15 mouse cellular contexts compared by ENCODE assay signal in the genomic region with DNA sequence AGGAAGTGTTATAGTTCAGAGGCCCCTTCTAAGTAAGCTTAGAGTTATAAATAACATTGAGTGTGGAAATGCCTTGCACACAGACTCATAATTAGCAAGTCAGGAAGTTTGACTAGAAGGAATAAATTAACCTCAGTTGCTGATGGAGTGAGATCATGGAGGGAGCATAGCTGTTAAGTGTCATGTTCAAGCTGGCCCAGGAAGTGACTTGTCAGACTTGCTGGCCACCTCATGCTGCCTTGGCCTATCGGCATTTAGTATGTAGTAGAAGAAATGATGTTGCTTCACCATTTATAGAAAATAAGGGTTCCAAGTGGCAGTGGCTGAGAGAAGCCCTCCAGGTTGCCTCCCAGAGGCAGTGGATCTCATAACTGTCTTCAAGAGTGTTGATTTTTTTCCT. TPM values are rescaled to one million over a fixed set of nuclear protein-coding genes. Genes with fewer than 3 reads are reported as not detected.
DNase-seq lines count a peak whose midpoint lies in the region; ATAC-seq and TF ChIP-seq lines count a peak whose summit lies in the region.
"Had no signal": no experiment of that assay in that cellular context is flagged by ENCODE, and none has a peak within 500 bp of the region (broad histone marks: within the 10 kb centered on the region; RNA-seq: fewer than 3 reads in every experiment).

No protein-coding gene starts in this region.

- H3K4me1 ChIP-seq in embryonic facial prominence, embryonic 14.5 days (ENCODE audit: control insufficient read depth, insufficient read depth, low read length), result peaks cover 49% of the 10 kb centered on the region
- peaks cover 47% of the 10 kb centered on the region for H3K4me1 ChIP-seq in embryonic facial prominence, embryonic 10.5 days
- no peaks in the 10 kb centered on the region; the same call in 1 of the 2 replicates for H3K4me1 ChIP-seq in hindbrain, postnatal 0 days (ENCODE audit: insufficient read depth, low read length)
- H3K4me1 ChIP-seq in hindbrain, embryonic 13.5 days (replicated peaks), result peaks cover 26% of the 10 kb centered on the region
- peaks cover 50% of the 10 kb centered on the region for H3K4me1 ChIP-seq in lung, embryonic 15.5 days

- no peaks in the 10 kb centered on the region for H3K36me3 ChIP-seq in embryonic facial prominence, embryonic 14.5 days (ENCODE audit: control insufficient read depth, insufficient read depth, low read length)
- no peaks in the 10 kb centered on the region for H3K36me3 ChIP-seq in embryonic facial prominence, embryonic 10.5 days (replicated peaks)
- no peaks in the 10 kb centered on the region for H3K36me3 ChIP-seq in hindbrain, postnatal 0 days (ENCODE audit: insufficient read depth, low read length)
- H3K36me3 ChIP-seq in hindbrain, embryonic 13.5 days, result no peaks in the 10 kb centered on the region
- no peaks in the 10 kb centered on the region for H3K36me3 ChIP-seq in lung, embryonic 15.5 days

- no peak for ATAC-seq in embryonic facial prominence, embryonic 14.5 days (ENCODE audit: low read depth)
- ATAC-seq in hindbrain, postnatal 0 days, result no peak
- ATAC-seq in hindbrain, embryonic 13.5 days (ENCODE audit: low FRiP score), result no peak
- ATAC-seq in lung, embryonic 15.5 days (ENCODE audit: borderline replicate concordance, extremely low read depth, low FRiP score, low TSS enrichment), result no peak
- ATAC-seq: intestine, embryonic 16.5 days; liver, embryonic 12.5 days had no signal

- no peak overlapping the region for H3K9ac ChIP-seq in embryonic facial prominence, embryonic 14.5 days (ENCODE audit: low read depth, low read length)
- no peak overlapping the region for H3K9ac ChIP-seq in hindbrain, postnatal 0 days (replicated peaks; ENCODE audit: low read length)
- H3K9ac ChIP-seq in hindbrain, embryonic 13.5 days, result no peak overlapping the region
- H3K9ac ChIP-seq in lung, embryonic 15.5 days, result no peak overlapping the region
- H3K9ac ChIP-seq: hindbrain, embryonic 14.5 days; liver, embryonic 12.5 days had no signal

- no peak for TF ChIP-seq CTCF in hindbrain, postnatal 0 days (IDR thresholded peaks at IDR 0.05; ENCODE audit: low read depth)

- no peak overlapping the region for H3K4me3 ChIP-seq in embryonic facial prominence, embryonic 14.5 days (ENCODE audit: low read depth, low read length)
- H3K4me3 ChIP-seq in embryonic facial prominence, embryonic 10.5 days, result no peak overlapping the region
- H3K4me3 ChIP-seq in hindbrain, postnatal 0 days (ENCODE audit: low read length), result no peak overlapping the region
- no peak overlapping the region for H3K4me3 ChIP-seq in hindbrain, embryonic 13.5 days
- no peak overlapping the region for H3K4me3 ChIP-seq in lung, embryonic 15.5 days
- H3K4me3 ChIP-seq: liver, embryonic 12.5 days had no signal

- no peaks in the 10 kb centered on the region for H3K9me3 ChIP-seq in embryonic facial prominence, embryonic 14.5 days (ENCODE audit: control insufficient read depth, low read length)
- H3K9me3 ChIP-seq in embryonic facial prominence, embryonic 10.5 days, result no peaks in the 10 kb centered on the region
- H3K9me3 ChIP-seq in hindbrain, postnatal 0 days (ENCODE audit: low read length), result no peaks in the 10 kb centered on the region
- H3K9me3 ChIP-seq in hindbrain, embryonic 13.5 days, result no peaks in the 10 kb centered on the region
- H3K9me3 ChIP-seq in lung, embryonic 15.5 days, result no peaks in the 10 kb centered on the region
- H3K9me3 ChIP-seq: liver, embryonic 12.5 days had no signal

- 57% methylated on average over 1 of the region's 1 CpGs for WGBS in embryonic facial prominence, embryonic 14.5 days
- 75% methylated on average over 1 of the region's 1 CpGs for WGBS in embryonic facial prominence, embryonic 10.5 days
- 84% methylated on average over 1 of the region's 1 CpGs for WGBS in hindbrain, postnatal 0 days
- 91% methylated on average over 1 of the region's 1 CpGs for WGBS in hindbrain, embryonic 13.5 days
- 45% methylated on average over 1 of the region's 1 CpGs for WGBS in lung, embryonic 15.5 days

- H3K27me3 ChIP-seq in embryonic facial prominence, embryonic 14.5 days (replicated peaks; ENCODE audit: control insufficient read depth, insufficient read depth, low read length), result no peaks in the 10 kb centered on the region
- no peaks in the 10 kb centered on the region for H3K27me3 ChIP-seq in embryonic facial prominence, embryonic 10.5 days (replicated peaks; ENCODE audit: low read depth, poor library complexity, severe bottlenecking)
- no peaks in the 10 kb centered on the region for H3K27me3 ChIP-seq in hindbrain, postnatal 0 days (ENCODE audit: insufficient read depth, low read length)
- no peaks in the 10 kb centered on the region for H3K27me3 ChIP-seq in hindbrain, embryonic 13.5 days
- H3K27me3 ChIP-seq in lung, embryonic 15.5 days, result no peaks in the 10 kb centered on the region
- H3K27me3 ChIP-seq: liver, embryonic 12.5 days had no signal

- no peak for DNase-seq in embryonic facial prominence, embryonic 14.5 days (ENCODE audit: low spot score)
- no peak for DNase-seq in embryonic facial prominence, embryonic 10.5 days (ENCODE audit: low spot score)
- no peak for DNase-seq in hindbrain, postnatal 0 days (ENCODE audit: low spot score)
- no peak for DNase-seq in lung, postnatal 14 days
- peak; percentile 22 to 70 for DNase-seq in lung, postnatal 4 days
- no peak for DNase-seq in left cerebral cortex, adult 8-10 months (ENCODE audit: low spot score in 2 of 2)
- DNase-seq: cerebellum, postnatal 10 days; kidney, postnatal 25 days; thymus, adult 18-20 months had no signal

- H3K27ac ChIP-seq in embryonic facial prominence, embryonic 14.5 days (replicated peaks; ENCODE audit: low read depth, low read length), result 0 out of 2 replicates have a peak overlapping the region, but pooled peaks have one; percentile 15
- no peak overlapping the region for H3K27ac ChIP-seq in embryonic facial prominence, embryonic 10.5 days (replicated peaks)
- H3K27ac ChIP-seq in hindbrain, postnatal 0 days, result peak overlapping the region; percentile 7; the same call in 1 of the 2 replicates
- H3K27ac ChIP-seq in hindbrain, embryonic 13.5 days, result no peak overlapping the region
- H3K27ac ChIP-seq in lung, embryonic 15.5 days, result 0 out of 2 replicates have a peak overlapping the region, but pooled peaks have one; percentile 18
- H3K27ac ChIP-seq: hindbrain, embryonic 14.5 days; liver, embryonic 12.5 days had no signal

- no peak overlapping the region for H3K4me2 ChIP-seq in embryonic facial prominence, embryonic 14.5 days (ENCODE audit: low read depth, low read length)
- no peak overlapping the region for H3K4me2 ChIP-seq in hindbrain, postnatal 0 days (ENCODE audit: low read depth, low read length)
- H3K4me2 ChIP-seq in hindbrain, embryonic 13.5 days, result no peak overlapping the region
- H3K4me2 ChIP-seq in lung, embryonic 15.5 days, result no peak overlapping the region
- H3K4me2 ChIP-seq: heart, embryonic 11.5 days; hindbrain, embryonic 14.5 days; liver, embryonic 12.5 days had no signal

RNA-seq across cellular contexts. Expression of gene Sik3, which starts 20.4 kb away (rescaled TPM):
- 11.5 and 13.4 TPM in 2 replicates for polyA plus RNA-seq in embryonic facial prominence, embryonic 14.5 days (2014; fragmentation: Nextera tagmentation; extraction: Ambion mirVana)
- 8.4 and 9.9 TPM in 2 replicates for polyA plus RNA-seq in embryonic facial prominence, embryonic 10.5 days (2016; fragmentation: Nextera tagmentation; extraction: Ambion mirVana)
- total RNA-seq in hindbrain, postnatal 0 days (2014; rRNA removed), result 32.3 and 37.1 TPM in 2 replicates
- polyA plus RNA-seq in hindbrain, postnatal 0 days (2015; fragmentation: Nextera tagmentation; extraction: Ambion mirVana), result 12.5 and 12.6 TPM in 2 replicates
- 5.5 and 5.6 TPM in 2 replicates for polyA plus RNA-seq in hindbrain, embryonic 13.5 days (2015; fragmentation: Nextera tagmentation; extraction: Ambion mirVana)
- 12.8 TPM in 2 replicates for polyA plus RNA-seq in lung, embryonic 15.5 days (2015; fragmentation: Nextera tagmentation; extraction: Ambion mirVana)
- 100 to 1,000 TPM; 128 to 145 (median 136) TPM for total RNA-seq in left cerebral cortex, adult 8-10 months (2022)

RNA-seq across cellular contexts. Expression of gene Pafah1b2, which starts 20.6 kb away (rescaled TPM):
- 167 and 188 TPM in 2 replicates for polyA plus RNA-seq in embryonic facial prominence, embryonic 14.5 days (2014; fragmentation: Nextera tagmentation; extraction: Ambion mirVana)
- 261 and 262 TPM in 2 replicates for polyA plus RNA-seq in embryonic facial prominence, embryonic 10.5 days (2016; fragmentation: Nextera tagmentation; extraction: Ambion mirVana)
- 137 and 186 TPM in 2 replicates for total RNA-seq in hindbrain, postnatal 0 days (2014; rRNA removed)
- polyA plus RNA-seq in hindbrain, postnatal 0 days (2015; fragmentation: Nextera tagmentation; extraction: Ambion mirVana), result 222 and 243 TPM in 2 replicates
- polyA plus RNA-seq in hindbrain, embryonic 13.5 days (2015; fragmentation: Nextera tagmentation; extraction: Ambion mirVana), result 301 and 314 TPM in 2 replicates
- 174 and 175 TPM in 2 replicates for polyA plus RNA-seq in lung, embryonic 15.5 days (2015; fragmentation: Nextera tagmentation; extraction: Ambion mirVana)
- 100 to 1,000 TPM; 206 to 233 (median 217) TPM for total RNA-seq in left cerebral cortex, adult 8-10 months (2022)

Comparison
In these comparisons a context has a peak if more than half of its experiments do, and no peak if none do; other contexts are left out.
1. DNase-seq: peak in lung, postnatal 4 days (2 of 2); none in embryonic facial prominence, embryonic 14.5 days (single experiment), embryonic facial prominence, embryonic 10.5 days (single experiment), hindbrain, postnatal 0 days (single experiment), lung, postnatal 14 days (single experiment) and left cerebral cortex, adult 8-10 months (0 of 2).
2. H3K27ac ChIP-seq: peak in embryonic facial prominence, embryonic 14.5 days (single experiment), hindbrain, postnatal 0 days (single experiment) and lung, embryonic 15.5 days (single experiment); none in embryonic facial prominence, embryonic 10.5 days (single experiment) and hindbrain, embryonic 13.5 days (single experiment).